Mouse (Mus musculus) heart, embryonic 14.5 days (tissue): ENCODE measurements around the gene Vtn. TPM values are rescaled to one million over a fixed set of nuclear protein-coding genes. Genes with fewer than 3 reads are reported as not detected.

ENCODE experiments used
- ATAC-seq: fragments of 200-750 bp; cut with Nextera tagmentation; 2 replicates; pipeline ENCODE4 v1.8.0; 2017; ENCODE audit warnings: low read depth, moderate TSS enrichment; ENCODE audit not compliant: insufficient number of reproducible peaks, insufficient read depth, low FRiP score
- H3K27ac ChIP-seq, 2 experiments: fragments of 200-500 bp in 1 of 2; fragments of 300-500 bp in 1 of 2; sonication (generic) in 1 of 2; replicated peaks in 1 of 2; 2 replicates each; pipeline ENCODE4 v1.5.1; 2012 to 2014; ENCODE audit warnings: low read depth in 2 of 2, low read length in 2 of 2, control low read depth in 1 of 2, mild to moderate bottlenecking in 1 of 2, mixed read lengths in 1 of 2; ENCODE audit not compliant: control insufficient read depth in 1 of 2, insufficient read depth in 1 of 2
- H3K27me3 ChIP-seq: fragments of 300-500 bp; sonication (generic); 2 replicates; pipeline ENCODE4 v1.6.1; 2014; ENCODE audit warnings: mild to moderate bottlenecking, low read length, control low read depth; ENCODE audit not compliant: control insufficient read depth, insufficient read depth
- H3K36me3 ChIP-seq: fragments of 300-500 bp; sonication (generic); 2 replicates; pipeline ENCODE4 v1.6.1; 2014; ENCODE audit warnings: mild to moderate bottlenecking, control low read depth, low read length, mixed read lengths; ENCODE audit not compliant: control insufficient read depth, insufficient read depth
- H3K4me1 ChIP-seq, 2 experiments: fragments of 200-500 bp in 1 of 2; fragments of 300-500 bp in 1 of 2; sonication (generic) in 1 of 2; 2 replicates each; pipeline ENCODE4 v1.6.1; 2012 to 2014; ENCODE audit warnings: low read length in 2 of 2, control low read depth in 1 of 2, mixed read lengths in 1 of 2; ENCODE audit not compliant: control insufficient read depth in 2 of 2, insufficient read depth in 2 of 2
- H3K4me2 ChIP-seq: fragments of 300-500 bp; sonication (generic); 2 replicates; pipeline ENCODE4 v1.6.1; 2014; ENCODE audit warnings: mild to moderate bottlenecking, low read length
- H3K4me3 ChIP-seq, 2 experiments: fragments of 200-500 bp in 1 of 2; fragments of 300-500 bp in 1 of 2; sonication (generic) in 1 of 2; 2 replicates each; pipeline ENCODE4 v1.5.1; 2012 to 2014; ENCODE audit warnings: low read length in 2 of 2, mild to moderate bottlenecking in 2 of 2, control low read depth in 1 of 2, low read depth in 1 of 2, moderate library complexity in 1 of 2; ENCODE audit not compliant: control insufficient read depth in 1 of 2, insufficient read depth in 1 of 2
- H3K9ac ChIP-seq: fragments of 300-500 bp; sonication (generic); 2 replicates; pipeline ENCODE4 v1.6.1; 2014; ENCODE audit warnings: mild to moderate bottlenecking, low read length
- H3K9me3 ChIP-seq: fragments of 300-500 bp; sonication (generic); 2 replicates; pipeline ENCODE4 v1.6.1; 2016; ENCODE audit warnings: low read length, control low read depth; ENCODE audit not compliant: control insufficient read depth
- WGBS: fragments of 180-500 bp; shearing (Covaris S2); extraction: QIAGEN DNeasy Blood & Tissue Kit; methylation state at CpG from one replicate; pipeline ENCODE4 v1.1.7; 2014; 5-methylcytosine and 5-hydroxymethylcytosine counted together
- polyA plus RNA-seq: library from polyadenylated mRNA; unstranded; fragments of >200 nt; fragmentation: Nextera tagmentation; extraction: Ambion mirVana; gene quantifications from 2 replicates; pipeline ENCODE4 v1.2.1, GENCODE M21; 2014

Vtn gene
- polyA plus RNA-seq, 1 experiment from 2014 or later: 0.34 TPM

DNA sequence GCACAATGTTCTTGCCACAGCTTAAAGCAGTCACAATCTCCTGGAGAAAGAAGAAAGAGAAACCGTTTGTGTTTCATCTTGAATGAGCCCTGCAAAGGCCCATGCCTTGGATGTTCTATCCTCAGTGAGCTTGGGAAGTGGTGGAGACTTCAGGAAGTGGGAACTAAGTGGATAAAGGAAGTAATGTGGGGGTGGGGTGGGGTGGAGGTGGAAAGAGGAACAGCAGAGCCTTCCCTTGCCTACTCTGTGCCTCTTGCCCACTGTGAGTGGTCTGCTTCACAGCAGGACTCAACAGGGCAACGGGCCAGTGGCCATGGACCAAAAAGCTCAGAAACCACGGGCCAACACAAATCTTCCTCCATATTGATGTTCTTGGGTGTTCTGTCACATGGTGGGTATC lies 23.6 kb upstream of the Vtn start:
- H3K4me3 ChIP-seq: no peak overlapping the region
- no peak overlapping the region for H3K27ac ChIP-seq
- WGBS: 74% methylated on average over 3 of the region's 3 CpGs
- H3K9ac ChIP-seq: no peak overlapping the region
- no peak for ATAC-seq
- no peaks in the 10 kb centered on the region for H3K9me3 ChIP-seq
- H3K36me3 ChIP-seq: no peaks in the 10 kb centered on the region
- H3K4me2 ChIP-seq: no peak overlapping the region
- H3K4me1 ChIP-seq: no peaks in the 10 kb centered on the region
- no peaks in the 10 kb centered on the region for H3K27me3 ChIP-seq

GRCm38 (mm10) chr11:78483639-78484038 lies 15.3 kb upstream of the Vtn start:
- 39% methylated on average over 7 of the region's 7 CpGs for WGBS
- peaks cover 63% of the 10 kb centered on the region for H3K27me3 ChIP-seq
- ATAC-seq: no peak
- H3K9ac ChIP-seq: no peak overlapping the region
- no peak overlapping the region for H3K27ac ChIP-seq
- no peaks in the 10 kb centered on the region for H3K4me1 ChIP-seq
- no peak overlapping the region for H3K4me2 ChIP-seq
- H3K4me3 ChIP-seq: no peak overlapping the region
- no peaks in the 10 kb centered on the region for H3K9me3 ChIP-seq
- no peaks in the 10 kb centered on the region for H3K36me3 ChIP-seq

GRCm38 (mm10) chr11:78488168-78488567 lies 10.7 kb upstream of the Vtn start:
- Histone ChIP-seq H3K4me3 (no peak overlapping the region), H3K36me3 (no peaks in the 10 kb centered on the region), H3K27me3 (peaks cover 88% of the 10 kb centered on the region), H3K9me3 (no peaks in the 10 kb centered on the region), H3K4me1 (no peaks in the 10 kb centered on the region; a peak in 1 of 4 replicates), H3K4me2 (no peak overlapping the region), H3K9ac (no peak overlapping the region), H3K27ac (no peak overlapping the region)
- ATAC-seq: no peak
- 3% methylated on average over 8 of the region's 8 CpGs for WGBS

DNA sequence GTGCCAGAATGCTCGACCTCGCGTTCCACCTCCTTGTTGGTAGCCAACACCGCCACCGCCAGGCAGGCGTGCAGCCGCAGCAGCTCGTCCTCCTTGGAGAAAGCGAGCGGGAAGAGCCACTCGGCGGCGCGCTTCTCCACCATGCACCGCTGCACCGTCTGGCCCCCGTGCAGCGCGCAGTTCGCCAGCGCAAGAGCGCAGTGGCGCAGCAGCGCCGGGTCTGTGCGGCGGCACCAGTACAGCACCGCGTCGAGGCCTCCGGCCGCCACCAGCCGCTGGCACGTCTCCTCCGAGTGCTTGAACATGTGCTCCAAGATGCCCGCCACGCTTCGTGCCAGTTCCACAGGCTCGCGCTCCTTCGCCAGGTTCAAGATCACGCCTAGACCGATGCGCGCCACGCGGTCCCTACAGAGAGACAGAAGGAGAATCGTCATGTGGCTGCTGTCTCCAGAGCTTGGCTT lies 8.1 kb upstream of the Vtn start:
- no peaks in the 10 kb centered on the region for H3K36me3 ChIP-seq
- no peak overlapping the region for H3K9ac ChIP-seq
- 10% methylated on average over 44 of the region's 48 CpGs for WGBS
- peak overlapping the region; percentile 13 to 14; a peak in 3 of 4 replicates for H3K4me3 ChIP-seq
- peaks cover 85% of the 10 kb centered on the region for H3K27me3 ChIP-seq
- H3K4me2 ChIP-seq: peak overlapping the region; percentile 49
- H3K9me3 ChIP-seq: no peaks in the 10 kb centered on the region
- H3K4me1 ChIP-seq: no peaks in the 10 kb centered on the region; a peak in 1 of 4 replicates
- H3K27ac ChIP-seq: no peak overlapping the region
- no peak for ATAC-seq

DNA sequence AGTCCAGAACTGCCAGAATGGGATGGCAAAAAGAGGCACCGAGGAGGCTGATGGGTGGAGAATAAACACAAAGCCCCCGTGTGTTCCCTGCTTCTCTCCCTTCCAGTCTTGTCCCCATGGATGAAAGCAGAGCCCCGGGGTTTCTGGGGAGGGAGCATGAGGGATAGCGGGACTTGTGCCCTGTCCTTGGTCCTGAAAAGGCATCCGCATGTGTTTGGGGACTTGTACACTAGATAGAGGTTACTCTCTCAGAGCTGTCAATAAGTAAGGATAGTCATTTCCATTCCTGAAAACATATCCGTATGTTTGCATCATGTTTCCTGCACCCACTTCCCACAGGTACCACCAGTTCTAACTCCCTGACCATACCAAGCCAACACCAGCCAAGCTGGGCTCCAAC lies 3.0 kb upstream of the Vtn start:
- peaks cover 83% of the 10 kb centered on the region for H3K27me3 ChIP-seq
- no peak overlapping the region for H3K27ac ChIP-seq
- H3K4me1 ChIP-seq: peaks cover 3 to 5% of the 10 kb centered on the region in 2 experiments; a peak in 2 of 4 replicates
- H3K36me3 ChIP-seq: no peaks in the 10 kb centered on the region
- no peak overlapping the region for H3K4me2 ChIP-seq
- ATAC-seq: no peak
- no peaks in the 10 kb centered on the region for H3K9me3 ChIP-seq
- H3K9ac ChIP-seq: no peak overlapping the region
- no peak overlapping the region for H3K4me3 ChIP-seq
- WGBS: 4% methylated on average over 6 of the region's 6 CpGs

DNA sequence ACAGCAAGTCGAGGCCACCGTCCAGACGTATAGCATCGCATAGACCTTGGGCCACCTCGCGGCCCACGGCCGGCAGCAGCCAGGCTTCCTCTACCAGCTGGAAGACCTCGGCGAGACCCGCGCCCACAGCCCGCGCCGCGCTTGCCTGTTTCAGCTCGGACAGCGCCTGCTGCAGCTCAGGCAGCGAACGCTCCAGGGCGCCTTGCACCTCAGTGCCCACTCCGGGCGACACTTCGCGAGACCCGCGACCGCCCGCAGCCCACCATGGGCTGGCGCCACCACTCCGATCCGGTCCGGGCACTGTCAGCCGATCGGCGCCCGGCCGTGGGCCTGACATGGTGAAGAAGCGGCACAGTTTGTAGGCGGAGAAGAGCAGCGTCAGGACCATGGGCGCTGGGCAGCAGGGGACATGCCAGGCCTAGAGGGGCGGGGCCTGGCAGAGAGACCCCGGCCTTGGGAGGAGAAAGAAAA lies 1.8 kb upstream of the Vtn start:
- Histone ChIP-seq H3K4me2 (peak overlapping the region; percentile 87), H3K27me3 (peaks cover 80% of the 10 kb centered on the region), H3K9me3 (no peaks in the 10 kb centered on the region), H3K4me1 (peaks cover 3 to 5% of the 10 kb centered on the region in 2 experiments; a peak in 2 of 4 replicates), H3K4me3 (peak overlapping the region; percentile 42 to 46), H3K27ac (no peak overlapping the region), H3K9ac (no peak overlapping the region), H3K36me3 (no peaks in the 10 kb centered on the region)
- 1% methylated on average over 44 of the region's 44 CpGs for WGBS
- peak; percentile 18; the same call in 1 of the 2 replicates for ATAC-seq

GRCm38 (mm10) chr11:78497544-78498522 lies 1.1 kb upstream of the Vtn start, which contains the start of gene Sarm1:
TSS of gene Sarm1 (minus strand) at chr11:78497754.
- Histone ChIP-seq H3K4me3 (peak within 1 kb of the TSS; percentile 42 to 46), H3K9me3 (no peaks in the 10 kb centered on the region), H3K4me1 (peaks cover 3 to 5% of the 10 kb centered on the region in 2 experiments; a peak in 2 of 4 replicates), H3K27ac (no peak within 1 kb of the TSS), H3K27me3 (peaks cover 73% of the 10 kb centered on the region), H3K36me3 (no peaks in the 10 kb centered on the region), H3K9ac (no peak within 1 kb of the TSS), H3K4me2 (peak within 1 kb of the TSS; percentile 87)
- 5% methylated on average over 36 of the region's 36 CpGs for WGBS
- peak; percentile 81 for ATAC-seq
